Mouse (Mus musculus): ENCODE measurements around the gene Sgcd. TPM values are rescaled to one million over a fixed set of nuclear protein-coding genes. Genes with fewer than 3 reads are reported as not detected.
"Not testable (repeated sequence)": the region's sequence is repeated elsewhere in the genome, so short reads cannot be mapped to it uniquely, and the experiment has no call there.

The Sgcd gene
- polyA plus RNA-seq, 1 experiment from 2014 or later: 2.0 TPM

DNA sequence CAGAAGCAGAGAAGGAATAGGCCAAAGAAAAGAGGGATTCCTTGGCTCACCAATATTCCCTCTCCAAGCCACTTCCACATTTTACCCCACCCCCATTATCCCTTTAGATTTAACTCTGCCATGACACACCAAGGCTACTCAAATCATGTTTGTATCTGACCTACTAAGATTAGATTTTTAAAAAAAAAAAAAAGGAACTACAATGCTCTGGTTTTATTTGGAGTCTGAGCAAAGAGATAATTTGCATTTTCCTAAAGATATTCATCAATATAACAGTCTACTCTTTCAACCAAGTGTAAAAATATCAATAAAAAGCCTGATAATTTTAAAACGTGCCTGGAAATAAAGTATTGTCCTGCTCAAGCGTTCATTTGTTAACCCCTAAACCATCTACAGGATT lies 543.1 kb downstream of the Sgcd start:
- no peak overlapping the region for H3K4me2 ChIP-seq (replicated peaks; ENCODE audit: low read depth)
- H3K27me3 ChIP-seq (ENCODE audit: control insufficient read depth, insufficient read depth, low read length): no peaks in the 10 kb centered on the region
- no peaks in the 10 kb centered on the region for H3K9me3 ChIP-seq (ENCODE audit: control insufficient read depth, low read length)
- no peak overlapping the region for H3K4me3 ChIP-seq (ENCODE audit: low read depth, low read length)
- no peak overlapping the region for H3K27ac ChIP-seq (replicated peaks)
- no peaks in the 10 kb centered on the region for H3K36me3 ChIP-seq (ENCODE audit: control insufficient read depth, insufficient read depth, low read length)
- no peak for DNase-seq (ENCODE audit: low spot score)
- no peak for TF ChIP-seq CTCF (IDR thresholded peaks at IDR 0.05; ENCODE audit: low read depth)
- no peak for TF ChIP-seq EP300 (optimal IDR thresholded peaks at IDR 0.05)
- H3K9ac ChIP-seq (ENCODE audit: low read length): no peak overlapping the region
- WGBS: 48% methylated on average over 2 of the region's 2 CpGs
- H3K4me1 ChIP-seq (replicated peaks; ENCODE audit: control insufficient read depth, insufficient read depth): no peaks in the 10 kb centered on the region
- ATAC-seq (ENCODE audit: low FRiP score, low TSS enrichment): no peak

DNA sequence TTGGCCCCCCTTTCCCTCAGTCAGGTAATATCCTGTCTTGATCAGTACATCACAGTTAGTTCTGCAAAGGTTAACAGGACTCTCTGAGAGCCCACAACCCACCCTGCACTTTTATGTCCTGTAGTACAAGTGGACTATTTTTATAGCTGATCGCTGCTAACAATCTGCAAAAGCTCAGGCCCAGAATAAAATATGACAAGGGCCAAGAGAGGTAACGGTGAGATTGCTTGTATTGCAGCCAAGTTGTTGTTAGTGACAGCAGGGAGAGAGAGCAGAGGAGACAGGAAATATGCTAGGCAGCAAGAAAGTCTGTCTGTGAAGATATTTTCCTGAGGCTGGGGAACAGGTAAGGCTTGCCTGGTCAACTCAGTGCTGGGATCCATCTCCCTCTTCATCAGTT lies 546.5 kb downstream of the Sgcd start:
- no peaks in the 10 kb centered on the region for H3K36me3 ChIP-seq (ENCODE audit: control insufficient read depth, insufficient read depth, low read length)
- 40% methylated on average over 2 of the region's 2 CpGs for WGBS
- no peak for TF ChIP-seq CTCF (IDR thresholded peaks at IDR 0.05; ENCODE audit: low read depth)
- TF ChIP-seq EP300 (optimal IDR thresholded peaks at IDR 0.05): no peak
- ATAC-seq (ENCODE audit: low FRiP score, low TSS enrichment) (no peak), DNase-seq (ENCODE audit: low spot score) (no peak)
- H3K4me1 ChIP-seq (replicated peaks; ENCODE audit: control insufficient read depth, insufficient read depth): no peaks in the 10 kb centered on the region
- no peak overlapping the region for H3K27ac ChIP-seq (replicated peaks)
- H3K9me3 ChIP-seq (ENCODE audit: control insufficient read depth, low read length): no peaks in the 10 kb centered on the region
- H3K27me3 ChIP-seq (ENCODE audit: control insufficient read depth, insufficient read depth, low read length): no peaks in the 10 kb centered on the region
- H3K9ac ChIP-seq (ENCODE audit: low read length): no peak overlapping the region
- no peak overlapping the region for H3K4me3 ChIP-seq (ENCODE audit: low read depth, low read length)
- H3K4me2 ChIP-seq (replicated peaks; ENCODE audit: low read depth): no peak overlapping the region

DNA sequence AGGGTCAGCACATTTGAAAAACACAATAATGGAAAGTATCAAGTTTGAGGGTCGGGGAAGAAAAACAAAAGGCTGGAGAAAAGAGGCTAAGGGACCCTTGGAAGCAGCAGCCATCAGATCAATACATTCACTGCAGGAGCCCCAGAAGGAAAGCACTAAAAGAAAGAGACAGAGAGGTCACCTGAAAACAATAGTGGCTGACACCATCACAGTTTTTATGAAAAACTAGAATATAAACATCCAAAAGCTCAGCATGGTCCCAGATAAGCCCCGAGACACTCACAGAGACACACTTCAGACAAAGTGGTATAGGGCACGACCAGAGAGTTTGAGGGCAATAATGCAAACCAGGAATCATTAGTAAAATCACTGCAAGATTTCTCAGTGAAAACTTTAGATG lies 589.2 kb downstream of the Sgcd start:
- TF ChIP-seq CTCF (IDR thresholded peaks at IDR 0.05; ENCODE audit: low read depth): no peak
- no peak for TF ChIP-seq EP300 (optimal IDR thresholded peaks at IDR 0.05)
- Histone ChIP-seq H3K4me2 (replicated peaks; ENCODE audit: low read depth) (no peak overlapping the region), H3K27me3 (ENCODE audit: control insufficient read depth, insufficient read depth, low read length) (no peaks in the 10 kb centered on the region), H3K9me3 (ENCODE audit: control insufficient read depth, low read length) (no peaks in the 10 kb centered on the region), H3K9ac (ENCODE audit: low read length) (no peak overlapping the region), H3K4me3 (ENCODE audit: low read depth, low read length) (no peak overlapping the region), H3K4me1 (replicated peaks; ENCODE audit: control insufficient read depth, insufficient read depth) (no peaks in the 10 kb centered on the region), H3K36me3 (ENCODE audit: control insufficient read depth, insufficient read depth, low read length) (no peaks in the 10 kb centered on the region), H3K27ac (replicated peaks) (no peak overlapping the region)
- ATAC-seq (ENCODE audit: low FRiP score, low TSS enrichment) (no peak), DNase-seq (ENCODE audit: low spot score) (no peak)
- WGBS: 40% methylated on average over 3 of the region's 3 CpGs

DNA sequence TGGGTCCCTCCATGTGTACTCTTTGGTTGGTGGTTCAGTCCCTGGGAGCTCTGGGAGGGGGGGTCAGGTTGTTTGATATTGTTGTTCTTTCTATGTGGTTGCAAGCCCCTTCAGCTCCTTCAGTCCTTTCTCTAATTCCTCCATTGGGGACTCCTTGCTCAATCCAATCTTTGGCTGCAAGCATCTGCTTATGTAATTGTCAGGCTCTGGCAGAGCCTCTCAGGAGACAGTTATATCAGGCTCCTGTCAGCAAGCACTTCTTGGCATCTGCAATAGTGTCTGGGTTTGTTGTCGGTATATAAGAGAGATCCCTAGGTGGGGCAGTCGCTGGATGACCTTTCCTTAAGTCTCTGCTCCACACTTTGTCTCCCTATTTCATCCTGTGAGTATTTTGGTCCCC lies 598.0 kb downstream of the Sgcd start:
- H3K27me3 ChIP-seq (ENCODE audit: control insufficient read depth, insufficient read depth, low read length); H3K4me3 ChIP-seq (ENCODE audit: low read depth, low read length); H3K4me1 ChIP-seq (replicated peaks; ENCODE audit: control insufficient read depth, insufficient read depth); H3K27ac ChIP-seq (replicated peaks); H3K4me2 ChIP-seq (replicated peaks; ENCODE audit: low read depth); ATAC-seq (ENCODE audit: low FRiP score, low TSS enrichment); DNase-seq (ENCODE audit: low spot score); H3K36me3 ChIP-seq (ENCODE audit: control insufficient read depth, insufficient read depth, low read length); H3K9me3 ChIP-seq (ENCODE audit: control insufficient read depth, low read length); H3K9ac ChIP-seq (ENCODE audit: low read length): not testable (repeated sequence)
- WGBS: 62% methylated on average over 2 of the region's 2 CpGs

DNA sequence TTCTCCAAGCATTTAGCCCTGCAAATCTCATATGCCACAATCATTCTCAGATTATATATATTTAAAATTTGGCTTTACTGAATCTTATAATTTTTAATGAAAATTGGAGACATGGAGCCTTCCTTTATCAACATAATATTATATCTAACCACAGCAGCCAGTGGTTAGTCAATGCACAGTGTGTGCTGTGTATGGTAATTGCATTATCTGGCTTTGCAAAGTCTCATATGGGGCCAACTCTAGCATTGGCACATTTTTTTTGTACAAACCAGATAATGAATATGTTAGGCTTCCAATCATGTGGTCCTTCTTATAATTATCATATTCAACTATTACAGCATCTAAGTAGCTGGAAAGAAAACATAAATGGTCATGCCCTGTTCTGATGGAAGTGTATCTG lies 599.4 kb downstream of the Sgcd start:
- TF ChIP-seq CTCF (IDR thresholded peaks at IDR 0.05; ENCODE audit: low read depth) (no peak), EP300 (optimal IDR thresholded peaks at IDR 0.05) (no peak)
- Histone ChIP-seq H3K4me3 (ENCODE audit: low read depth, low read length) (no peak overlapping the region), H3K9me3 (ENCODE audit: control insufficient read depth, low read length) (no peaks in the 10 kb centered on the region), H3K4me1 (replicated peaks; ENCODE audit: control insufficient read depth, insufficient read depth) (no peaks in the 10 kb centered on the region), H3K36me3 (ENCODE audit: control insufficient read depth, insufficient read depth, low read length) (no peaks in the 10 kb centered on the region), H3K27ac (replicated peaks) (no peak overlapping the region), H3K4me2 (replicated peaks; ENCODE audit: low read depth) (no peak overlapping the region), H3K9ac (ENCODE audit: low read length) (no peak overlapping the region), H3K27me3 (ENCODE audit: control insufficient read depth, insufficient read depth, low read length) (no peaks in the 10 kb centered on the region)
- ATAC-seq (ENCODE audit: low FRiP score, low TSS enrichment) (no peak), DNase-seq (ENCODE audit: low spot score) (no peak)

DNA sequence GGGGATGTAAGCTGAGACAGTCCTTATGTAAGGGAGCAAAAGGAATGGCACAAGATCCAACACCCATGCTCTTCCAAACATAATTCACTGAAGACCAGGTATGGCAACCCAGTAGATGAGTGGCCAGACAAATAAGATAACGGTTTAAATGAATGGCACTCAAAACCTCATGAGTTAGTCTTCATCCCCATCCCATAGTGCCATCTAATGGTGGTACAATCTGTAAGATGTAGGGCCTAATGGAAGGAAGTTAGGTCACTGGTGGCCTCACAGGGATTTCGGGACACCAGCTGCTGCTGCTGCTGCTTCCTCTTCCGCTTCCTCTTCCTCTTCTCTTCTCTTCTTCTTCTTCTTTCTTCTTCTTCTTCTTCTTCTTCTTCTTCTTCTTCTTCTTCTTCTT lies 601.0 kb downstream of the Sgcd start:
- H3K27ac ChIP-seq (replicated peaks): no peak overlapping the region
- no peaks in the 10 kb centered on the region for H3K4me1 ChIP-seq (replicated peaks; ENCODE audit: control insufficient read depth, insufficient read depth)
- 63% methylated on average over 3 of the region's 3 CpGs for WGBS
- H3K9me3 ChIP-seq (ENCODE audit: control insufficient read depth, low read length): no peaks in the 10 kb centered on the region
- H3K36me3 ChIP-seq (ENCODE audit: control insufficient read depth, insufficient read depth, low read length): no peaks in the 10 kb centered on the region
- no peaks in the 10 kb centered on the region for H3K27me3 ChIP-seq (ENCODE audit: control insufficient read depth, insufficient read depth, low read length)
- no peak overlapping the region for H3K4me2 ChIP-seq (replicated peaks; ENCODE audit: low read depth)
- no peak overlapping the region for H3K4me3 ChIP-seq (ENCODE audit: low read depth, low read length)
- DNase-seq (ENCODE audit: low spot score) (no peak), ATAC-seq (ENCODE audit: low FRiP score, low TSS enrichment) (no peak)
- TF ChIP-seq EP300 (optimal IDR thresholded peaks at IDR 0.05): no peak
- peak; percentile 64 for TF ChIP-seq CTCF (IDR thresholded peaks at IDR 0.05; ENCODE audit: low read depth)
- no peak overlapping the region for H3K9ac ChIP-seq (ENCODE audit: low read length)
